Comparison of ENCODE assay signal across 8 mouse cellular contexts in genomic region chr10:93430915-93431522, GRCm38 (mm10). TPM values are rescaled to one million over a fixed set of nuclear protein-coding genes. Genes with fewer than 3 reads are reported as not detected.
DNase-seq lines count a peak whose midpoint lies in the region; ATAC-seq lines count a peak whose summit lies in the region.

No protein-coding gene starts in this region.

- peak; percentile 40; the same call in 1 of the 2 replicates for ATAC-seq in liver, embryonic 11.5 days (replicated peaks; ENCODE audit: low FRiP score)

- intact Hi-C loops in gastrocnemius, postnatal 14 days (cut with DNase I; ENCODE audit: low total_unique reads) = no loop called here

- no peaks in the 10 kb centered on the region for H3K27me3 ChIP-seq in liver, embryonic 11.5 days (replicated peaks; ENCODE audit: control insufficient read depth, insufficient read depth, low read length)

- peak overlapping the region; percentile 56 for H3K9ac ChIP-seq in liver, embryonic 11.5 days (ENCODE audit: low read depth, low read length)

- H3K36me3 ChIP-seq in liver, embryonic 11.5 days (ENCODE audit: control insufficient read depth, insufficient read depth, low read length) = no peaks in the 10 kb centered on the region

- DNase-seq in gastrocnemius, postnatal 14 days = peak; percentile 32
- no peak for DNase-seq in gastrocnemius, postnatal 25 days
- peak; percentile 31 for DNase-seq in brain, adult 2 months (ENCODE audit: low read depth, low spot score)
- DNase-seq in heart, postnatal 4 days = peak; percentile 56
- peak; percentile 63 for DNase-seq in liver, embryonic 11.5 days (ENCODE audit: low spot score)
- DNase-seq in neural tube, embryonic 10.5 days (ENCODE audit: extremely low spot score, low spot score) = peak; percentile 65
- DNase-seq in ovary, postnatal 10 days (ENCODE audit: low spot score) = no peak
- DNase-seq in right cerebral cortex, adult 18-20 months = no peak

- H3K27ac ChIP-seq in liver, embryonic 11.5 days (ENCODE audit: low read depth, low read length) = no peak overlapping the region; the same call in 1 of the 2 replicates

- peaks cover 8% of the 10 kb centered on the region for H3K4me1 ChIP-seq in liver, embryonic 11.5 days (replicated peaks; ENCODE audit: control insufficient read depth, insufficient read depth, low read length)

- peak overlapping the region; percentile 30 for H3K4me3 ChIP-seq in liver, embryonic 11.5 days (ENCODE audit: low read depth, low read length)

- 18% methylated on average over 22 of the region's 22 CpGs for WGBS in liver, embryonic 11.5 days

- no peaks in the 10 kb centered on the region for H3K9me3 ChIP-seq in liver, embryonic 11.5 days (ENCODE audit: control insufficient read depth, low read length)

- peak overlapping the region; percentile 74 for H3K4me2 ChIP-seq in liver, embryonic 11.5 days

RNA-seq across cellular contexts. Expression of gene Lta4h, which starts 22.2 kb away (rescaled TPM):
- 10 to 100 TPM; 24.9 to 29.9 TPM for total RNA-seq in gastrocnemius, postnatal 14 days (2021)
- 10 to 100 TPM; 18.3 to 26.9 TPM for total RNA-seq in gastrocnemius, postnatal 25 days (2021)
- total RNA-seq in heart, postnatal 4 days (2021) = 100 to 1,000 TPM in 1 of 2 experiments, 10 to 100 TPM in 1; 99.3 to 109 TPM
- 163 and 185 TPM in 2 replicates for polyA plus RNA-seq in liver, embryonic 11.5 days (2014; fragmentation: Nextera tagmentation; extraction: Ambion mirVana)

RNA-seq across cellular contexts. Expression of gene Hal, which starts 57.5 kb away (rescaled TPM):
- under 1 TPM in 1 of 2 experiments, not detected in 1; 0.16 TPM for total RNA-seq in gastrocnemius, postnatal 14 days (2021)
- under 1 TPM; 0.21 to 0.33 TPM for total RNA-seq in gastrocnemius, postnatal 25 days (2021)
- total RNA-seq in heart, postnatal 4 days (2021) = under 1 TPM; 0.12 to 0.14 TPM
- 1.1 and 1.3 TPM in 2 replicates for polyA plus RNA-seq in liver, embryonic 11.5 days (2014; fragmentation: Nextera tagmentation; extraction: Ambion mirVana)

Comparison
In these comparisons a context has a peak if more than half of its experiments do, and no peak if none do; other contexts are left out.
1. DNase-seq: peak in gastrocnemius, postnatal 14 days (single experiment), brain, adult 2 months (single experiment), heart, postnatal 4 days (single experiment), liver, embryonic 11.5 days (single experiment) and neural tube, embryonic 10.5 days (single experiment); none in gastrocnemius, postnatal 25 days (single experiment), ovary, postnatal 10 days (single experiment) and right cerebral cortex, adult 18-20 months (single experiment).